In genomic region chr14:79843135-79843550, GRCm38 (mm10) we compare ENCODE assay signal across 8 mouse cellular contexts.
DNase-seq lines count a peak whose midpoint lies in the region; ATAC-seq and TF ChIP-seq lines count a peak whose summit lies in the region.

No protein-coding gene starts in this region.

- ATAC-seq in kidney, postnatal 0 days (replicated peaks; ENCODE audit: low FRiP score, low read depth) = no peak
- 0 out of 2 replicates have a peak, but pooled peaks have one; percentile 16 for ATAC-seq in neural tube, embryonic 15.5 days (ENCODE audit: low FRiP score)

- no peak overlapping the region for H3K4me3 ChIP-seq in kidney, postnatal 0 days (replicated peaks; ENCODE audit: low read depth, low read length)
- H3K4me3 ChIP-seq in neural tube, embryonic 15.5 days (replicated peaks) = no peak overlapping the region

- TF ChIP-seq CTCF in kidney, postnatal 0 days (IDR thresholded peaks at IDR 0.05; ENCODE audit: low read depth) = peak; percentile 64

- no peaks in the 10 kb centered on the region for H3K4me1 ChIP-seq in kidney, postnatal 0 days (replicated peaks; ENCODE audit: insufficient read depth, low read length)
- peaks cover 7% of the 10 kb centered on the region for H3K4me1 ChIP-seq in neural tube, embryonic 15.5 days

- H3K27ac ChIP-seq in kidney, postnatal 0 days = no peak overlapping the region
- no peak overlapping the region for H3K27ac ChIP-seq in neural tube, embryonic 15.5 days (replicated peaks)

- no peak overlapping the region for H3K9ac ChIP-seq in kidney, postnatal 0 days (ENCODE audit: low read depth, low read length)
- no peak overlapping the region for H3K9ac ChIP-seq in neural tube, embryonic 15.5 days (replicated peaks)

- no peak overlapping the region for H3K4me2 ChIP-seq in kidney, postnatal 0 days (ENCODE audit: low read length)
- H3K4me2 ChIP-seq in neural tube, embryonic 15.5 days = no peak overlapping the region

- DNase-seq in kidney, adult 9 months = peak; percentile 57
- DNase-seq in kidney, adult 11 months = no peak
- DNase-seq in NIH3T3 (ENCODE audit: low read depth) = peak; percentile 9
- peak; percentile 48 to 49 for DNase-seq in cerebellum, postnatal 36 days
- peak; percentile 35 for DNase-seq in kidney, postnatal 0 days (ENCODE audit: low spot score)
- no peak for DNase-seq in urinary bladder, postnatal 10 days (ENCODE audit: low spot score)
- no peak for DNase-seq in urinary bladder, postnatal 4 days (ENCODE audit: low spot score in 2 of 2)

- no peaks in the 10 kb centered on the region for H3K9me3 ChIP-seq in kidney, postnatal 0 days (replicated peaks; ENCODE audit: low read length)
- H3K9me3 ChIP-seq in neural tube, embryonic 15.5 days (replicated peaks) = no peaks in the 10 kb centered on the region

- H3K27me3 ChIP-seq in kidney, postnatal 0 days (ENCODE audit: insufficient read depth, low read length) = no peaks in the 10 kb centered on the region
- no peaks in the 10 kb centered on the region for H3K27me3 ChIP-seq in neural tube, embryonic 15.5 days (replicated peaks)

- 22% methylated on average over 13 of the region's 13 CpGs for WGBS in kidney, postnatal 0 days
- WGBS in neural tube, embryonic 15.5 days = 9% methylated on average over 13 of the region's 13 CpGs

- no peaks in the 10 kb centered on the region for H3K36me3 ChIP-seq in kidney, postnatal 0 days (ENCODE audit: insufficient read depth, low read length)
- no peaks in the 10 kb centered on the region for H3K36me3 ChIP-seq in neural tube, embryonic 15.5 days

Comparison
In these comparisons a context has a peak if more than half of its experiments do, and no peak if none do; other contexts are left out.
1. DNase-seq: peak in kidney, adult 9 months (single experiment), NIH3T3 (single experiment), cerebellum, postnatal 36 days (2 of 2) and kidney, postnatal 0 days (single experiment); none in kidney, adult 11 months (single experiment), urinary bladder, postnatal 10 days (single experiment) and urinary bladder, postnatal 4 days (0 of 2).